Mouse (Mus musculus) cortical plate, adult 2 months (tissue): Measurements from ENCODE around the gene Bmp7. TPM values are rescaled to one million over a fixed set of nuclear protein-coding genes. Genes with fewer than 3 reads are reported as not detected.
A peak's percentile ranks its signal among the peaks of the same experiment; 100 is the strongest.

Experiments used
- H3K27ac ChIP-seq: fragments of 200-500 bp; 2 replicates; pipeline ENCODE4 v1.5.1; 2012; ENCODE audit warnings: low read length, control low read depth, inconsistent platforms; ENCODE audit not compliant: insufficient read depth
- H3K4me1 ChIP-seq: fragments of 200-500 bp; 2 replicates; pipeline ENCODE4 v1.6.1; 2011; ENCODE audit warnings: low read length; ENCODE audit not compliant: control insufficient read depth, insufficient read depth
- H3K4me3 ChIP-seq: fragments of 200-500 bp; 2 replicates; pipeline ENCODE4 v1.5.1; 2011; ENCODE audit warnings: mild to moderate bottlenecking, low read length, control low read depth; ENCODE audit not compliant: insufficient read depth
- CTCF ChIP-seq: fragments of 200-500 bp; IDR thresholded peaks from 2 replicates; pipeline ENCODE4 v1.5.1; 2011; ENCODE audit warnings: mild to moderate bottlenecking, control low read depth, low read length; ENCODE audit not compliant: insufficient read depth; ENCODE audit errors: extremely low read depth
- POLR2A ChIP-seq: fragments of 200-500 bp; IDR thresholded peaks from 2 replicates; pipeline ENCODE4 v1.6.1; 2011; ENCODE audit warnings: mild to moderate bottlenecking, low read length, control low read depth; ENCODE audit not compliant: insufficient read depth; ENCODE audit errors: extremely low read depth
- polyA plus RNA-seq: library from polyadenylated mRNA; depleted of rRNA; stranded (reverse); fragments of >200 nt; gene quantifications from 2 replicates; pipeline ENCODE4 v1.2.3, GENCODE M21; 2012

Gene Bmp7
- polyA plus RNA-seq, 1 experiment = 9.4 TPM

GRCm38 (mm10) chr2:172845536-172846310 is 94.4 kb downstream of the Bmp7 start:
- no peak overlapping the region for H3K27ac ChIP-seq
- no peaks in the 10 kb centered on the region for H3K4me1 ChIP-seq
- TF ChIP-seq CTCF (no peak), POLR2A (no peak)
- H3K4me3 ChIP-seq = no peak overlapping the region

GRCm38 (mm10) chr2:172843903-172844302 is 96.2 kb downstream of the Bmp7 start:
- H3K4me1 ChIP-seq = no peaks in the 10 kb centered on the region
- H3K27ac ChIP-seq = no peak overlapping the region
- TF ChIP-seq POLR2A (no peak), CTCF (no peak)
- no peak overlapping the region for H3K4me3 ChIP-seq

GRCm38 (mm10) chr2:172842306-172842705 is 97.8 kb downstream of the Bmp7 start:
- Histone ChIP-seq H3K4me3 (no peak overlapping the region), H3K4me1 (no peaks in the 10 kb centered on the region), H3K27ac (no peak overlapping the region)
- TF ChIP-seq POLR2A (no peak), CTCF (no peak)

GRCm38 (mm10) chr2:172840905-172841750 is 99.0 kb downstream of the Bmp7 start:
- H3K4me1 ChIP-seq = no peaks in the 10 kb centered on the region
- H3K27ac ChIP-seq = no peak overlapping the region
- TF ChIP-seq CTCF = no peak
- no peak for TF ChIP-seq POLR2A
- H3K4me3 ChIP-seq = no peak overlapping the region

GRCm38 (mm10) chr2:172839317-172839980 is 100.7 kb downstream of the Bmp7 start:
- TF ChIP-seq POLR2A = no peak
- no peak for TF ChIP-seq CTCF
- Histone ChIP-seq H3K4me1 (no peaks in the 10 kb centered on the region), H3K27ac (no peak overlapping the region), H3K4me3 (no peak overlapping the region)

- TF ChIP-seq POLR2A = no peak
- no peak for TF ChIP-seq CTCF
- H3K27ac ChIP-seq = no peak overlapping the region
- no peaks in the 10 kb centered on the region for H3K4me1 ChIP-seq
- no peak overlapping the region for H3K4me3 ChIP-seq
Measured at GRCm38 (mm10) chr2:172836516-172836915, 103.6 kb downstream of the Bmp7 start.

- H3K4me3 ChIP-seq = no peak overlapping the region
- no peaks in the 10 kb centered on the region for H3K4me1 ChIP-seq
- TF ChIP-seq CTCF (no peak), POLR2A (no peak)
- H3K27ac ChIP-seq = no peak overlapping the region
Measured at GRCm38 (mm10) chr2:172833196-172833595, 106.9 kb downstream of the Bmp7 start.

GRCm38 (mm10) chr2:172831762-172832161 is 108.4 kb downstream of the Bmp7 start:
- H3K4me1 ChIP-seq = no peaks in the 10 kb centered on the region
- no peak for TF ChIP-seq POLR2A
- TF ChIP-seq CTCF = peak; percentile 51; the same call in 1 of the 2 replicates
- H3K4me3 ChIP-seq = no peak overlapping the region
- H3K27ac ChIP-seq = no peak overlapping the region

- peak; percentile 99 for TF ChIP-seq CTCF
- no peak for TF ChIP-seq POLR2A
- Histone ChIP-seq H3K4me1 (no peaks in the 10 kb centered on the region), H3K4me3 (no peak overlapping the region), H3K27ac (no peak overlapping the region)
Measured at GRCm38 (mm10) chr2:172831133-172831532, 109.0 kb downstream of the Bmp7 start.
